Mouse (Mus musculus) spleen, postnatal 10 days (tissue): ENCODE results near the gene Slc16a5.
A peak's percentile ranks its signal among the peaks of the same experiment; 100 is the strongest.

ENCODE experiments used
- DNase-seq, 2 experiments: peaks; one replicate each; pipeline ENCODE4 v3.0.0; 2021 to 2022; ENCODE audit warnings: low spot score in 2 of 2

The Slc16a5 gene

DNA sequence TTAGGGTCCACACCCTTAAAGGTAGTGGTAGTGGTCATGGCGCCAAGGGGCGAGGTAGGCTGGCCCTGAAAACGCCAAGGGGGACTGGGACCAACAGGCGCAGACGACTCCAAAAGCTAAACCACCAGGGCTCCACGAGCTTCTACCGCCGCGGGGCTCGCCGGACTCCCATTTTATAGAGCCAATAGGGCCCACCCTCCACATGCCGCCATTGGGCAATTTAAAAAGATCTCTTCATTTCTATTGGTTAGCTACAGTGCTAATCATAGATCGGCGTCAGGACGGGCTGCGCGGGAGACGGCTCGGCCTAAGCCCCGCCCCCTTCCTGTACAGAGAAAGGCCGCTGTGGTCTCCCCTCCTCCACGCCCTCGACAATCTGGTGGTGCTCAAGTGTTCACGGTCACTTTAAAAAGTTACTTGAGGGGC is 52.0 kb downstream of the Slc16a5 start, which contains the start of gene Jpt1:
Gene Jpt1, minus strand, starts transcription at position 150 of the 426 bp plus-strand sequence.
- peak; percentile 96 to 99 for DNase-seq

DNA sequence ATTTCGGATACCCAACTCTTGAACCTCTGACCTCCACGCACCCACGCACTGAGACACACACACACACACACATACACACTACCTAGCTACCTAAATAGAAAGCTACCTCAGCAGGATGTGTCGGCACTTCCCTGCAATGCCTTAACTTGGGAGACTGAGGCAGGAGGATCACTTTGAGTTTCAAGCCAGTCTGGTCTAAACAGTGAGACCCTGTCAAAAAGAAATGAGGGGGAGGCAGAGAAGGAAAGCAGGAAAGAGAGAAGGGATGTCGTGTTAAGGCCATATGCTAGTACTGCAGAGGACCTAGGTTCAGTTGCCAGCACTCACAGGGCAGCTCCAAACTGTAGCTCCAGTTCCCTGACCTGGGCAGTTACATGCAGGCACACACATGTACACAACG is 52.7 kb downstream of the Slc16a5 start:
- DNase-seq: peak in 1 of 2 experiments; percentile 15

DNA sequence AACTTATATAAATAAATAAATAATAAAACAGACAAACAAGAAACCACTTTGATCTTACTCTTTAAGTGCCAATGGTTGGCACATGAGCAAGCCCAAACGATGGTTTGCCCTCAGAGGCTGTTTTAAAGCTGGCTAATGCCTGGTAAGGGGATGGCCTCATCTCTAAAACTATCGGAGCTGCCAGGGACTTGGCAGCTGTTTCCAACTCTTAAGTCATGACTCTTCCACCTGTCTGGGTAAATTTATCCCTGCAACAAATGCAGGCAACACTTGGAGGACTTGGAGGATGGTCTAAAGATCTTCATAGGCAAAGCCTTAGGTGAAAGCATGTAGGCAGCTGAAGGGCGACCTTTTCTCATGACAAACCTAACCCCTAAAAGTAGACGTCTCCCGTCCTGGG is 54.7 kb downstream of the Slc16a5 start:
- no peak for DNase-seq

DNA sequence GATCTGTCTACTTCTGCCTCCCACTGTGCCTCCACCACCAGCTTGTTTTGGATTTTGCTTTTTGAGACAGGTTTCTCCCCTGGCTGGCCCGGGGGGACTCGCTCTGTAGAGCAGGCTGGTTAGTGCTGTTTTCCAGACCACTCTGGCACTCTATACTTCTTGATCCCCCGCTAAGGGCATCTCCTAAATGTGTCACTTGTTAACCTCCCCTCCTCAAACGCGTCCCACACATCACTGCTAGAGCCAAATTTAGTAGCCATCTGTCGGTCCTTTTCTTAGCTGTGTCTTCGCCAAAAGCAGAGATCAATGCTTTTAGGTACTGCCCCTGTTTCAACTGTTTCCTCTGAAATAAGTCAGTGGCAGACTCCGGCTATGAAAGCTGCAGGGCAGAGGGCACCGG is 56.4 kb downstream of the Slc16a5 start:
- no peak for DNase-seq

DNA sequence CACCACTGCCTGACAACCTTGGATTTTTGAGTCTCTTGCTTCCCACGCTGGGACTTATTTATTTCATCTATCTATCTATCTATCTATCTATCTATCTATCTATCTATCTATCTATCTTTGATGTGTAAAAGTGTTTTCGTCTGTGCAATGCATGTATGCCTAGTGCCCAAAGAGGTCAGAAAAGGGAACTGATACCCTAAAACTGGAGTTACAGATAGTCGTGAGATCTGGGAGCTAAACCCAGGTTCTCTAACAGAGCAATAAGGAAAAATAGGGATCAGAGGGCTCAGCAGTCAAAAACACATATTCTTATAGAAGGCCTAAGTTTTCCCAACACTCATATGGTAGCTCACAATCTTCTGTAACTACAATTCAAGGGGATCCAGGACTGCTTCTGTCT is 57.3 kb downstream of the Slc16a5 start:
- no peak for DNase-seq

DNA sequence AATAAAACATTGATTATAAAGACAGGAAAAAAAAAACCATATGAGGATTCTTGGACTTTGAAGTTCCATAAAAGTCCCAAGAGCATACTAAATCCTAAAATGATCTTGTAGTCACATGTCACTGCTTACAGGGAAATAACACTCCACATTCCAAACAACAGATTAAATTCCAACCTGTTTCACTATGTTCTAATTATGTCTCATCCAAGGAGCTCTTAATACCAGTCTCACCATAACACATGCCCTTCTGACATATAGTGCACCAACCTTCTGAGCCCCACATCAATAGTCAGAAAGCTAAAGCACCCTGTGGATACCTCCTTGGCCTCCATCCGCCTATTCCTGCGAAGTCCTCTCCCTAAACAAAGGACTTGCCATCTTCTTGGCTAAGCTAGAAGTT is 57.9 kb downstream of the Slc16a5 start:
- DNase-seq: no peak

DNA sequence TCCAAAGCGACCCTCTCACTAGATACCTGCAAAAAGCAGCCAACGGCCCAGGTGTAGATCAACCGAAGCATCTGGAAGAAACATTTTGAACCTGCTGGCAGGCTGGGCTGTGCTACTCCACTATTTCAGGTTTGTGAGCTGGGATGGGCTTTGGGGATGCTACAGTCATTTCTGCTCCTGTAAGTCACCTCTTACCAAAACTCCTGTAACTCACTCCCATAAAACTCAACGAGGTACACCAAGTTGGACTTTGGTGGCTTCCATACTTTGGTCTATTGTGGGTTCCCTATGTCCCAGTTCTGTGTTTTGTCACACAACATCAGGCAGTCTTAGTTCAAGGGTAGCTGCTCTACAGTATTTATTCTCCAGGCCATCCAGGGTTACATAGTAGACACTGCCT is 58.8 kb downstream of the Slc16a5 start:
- DNase-seq: no peak

DNA sequence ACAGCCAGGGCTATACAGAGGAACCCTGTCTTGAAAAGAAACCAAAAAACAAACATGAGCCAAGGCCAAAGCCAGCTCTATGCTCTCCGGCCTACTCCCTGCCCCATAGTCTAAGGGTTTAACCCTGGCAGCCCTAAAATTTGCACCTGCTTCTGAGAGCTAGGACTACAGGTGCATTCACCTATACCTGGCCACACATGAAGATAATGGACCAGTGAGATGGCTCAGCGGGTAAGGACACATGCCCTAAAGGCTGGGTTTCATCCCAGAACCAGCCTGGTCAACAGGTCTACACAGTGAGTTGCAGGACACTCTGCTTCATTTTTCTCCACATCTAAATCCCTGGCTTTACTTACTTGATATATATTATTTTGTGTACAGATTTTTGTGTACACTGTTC is 60.0 kb downstream of the Slc16a5 start:
- no peak for DNase-seq

DNA sequence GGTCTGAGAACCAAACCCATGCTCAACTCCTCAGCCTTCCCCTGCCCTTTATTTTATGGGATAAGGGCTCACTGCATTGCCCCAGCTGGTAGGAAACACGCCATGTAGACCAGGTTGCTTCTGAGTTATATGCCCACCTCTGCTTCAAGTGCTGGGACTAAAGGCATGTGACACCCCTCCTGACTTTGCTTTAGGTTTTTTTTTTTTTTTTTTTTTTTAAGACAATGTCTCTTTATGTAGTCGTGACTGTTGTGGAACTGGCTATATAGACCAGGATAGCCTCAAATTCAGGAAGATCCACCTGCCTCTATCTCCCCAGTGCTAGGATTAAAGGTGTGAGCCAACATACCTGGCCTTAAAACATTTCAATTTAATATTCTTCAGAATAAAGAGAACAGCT is 60.4 kb downstream of the Slc16a5 start:
- DNase-seq: no peak
